Mouse (Mus musculus) Patski (cell line): ENCODE measurements around the gene Mettl9. TPM values are rescaled to one million over a fixed set of nuclear protein-coding genes. Genes with fewer than 3 reads are reported as not detected.

Experiments
- ATAC-seq: fragments of 100-300 bp; one replicate; pipeline ENCODE4 v1.8.0; 2021
- CTCF ChIA-PET: fragments of 350-600 bp; sonication (Branson Sonifier 250); formaldehyde crosslinking; loops from one replicate; lab custom pipeline; 2022; ENCODE audit warnings: inconsistent platforms; lab: Charles Lee
- POLR2A ChIA-PET: fragments of 350-600 bp; sonication (Branson Sonifier 250); formaldehyde crosslinking; loops from one replicate; lab custom pipeline; 2022; ENCODE audit warnings: antibody characterized with exemption, inconsistent platforms; lab: Charles Lee
- DNase-seq: peaks from one replicate; pipeline ENCODE4 v3.0.0-alpha.2; 2011; ENCODE audit warnings: low read depth, low spot score
- H3K27me3 ChIP-seq: fragments of 371-371 bp; one replicate; pipeline ENCODE4 v1.5.1; 2021
- CTCF ChIP-seq: fragments of 100-300 bp; IDR thresholded peaks from one replicate; pipeline ENCODE4 v1.5.1; 2021
- in situ Hi-C: fragments of 300-500 bp; cut with MboI; formaldehyde crosslinking; loops from 3 replicates; pipeline ENCODE4 v1.11.1; 2018; ENCODE audit warnings: low pct_unique_long_range_greater_than_20kb, mixed read lengths
- polyA plus RNA-seq: library from polyadenylated mRNA; unstranded; gene quantifications from one replicate; pipeline ENCODE4 v1.2.3, GENCODE M21; 2021

The Mettl9 gene
- polyA plus RNA-seq, 1 experiment from 2014 or later, result 145 TPM

DNA sequence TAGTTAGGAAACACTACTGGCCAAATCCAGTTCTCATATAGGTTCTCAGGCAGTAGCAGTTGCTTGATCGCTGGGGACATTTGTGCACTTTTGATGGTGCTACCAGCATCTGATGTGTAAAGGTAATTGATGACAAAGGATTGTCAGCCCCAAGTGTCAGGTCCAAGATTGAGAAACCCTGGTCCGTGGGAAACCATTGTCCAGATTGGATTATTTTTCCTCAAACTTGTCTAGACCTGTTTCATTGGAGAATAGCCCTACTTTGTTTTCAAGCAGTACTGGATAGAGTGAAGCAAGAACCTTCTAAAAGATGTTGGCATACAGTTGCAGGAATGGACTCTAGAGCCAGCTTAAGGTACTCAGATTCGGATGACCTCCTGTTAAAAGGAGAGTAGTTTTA lies 8.8 kb downstream of the Mettl9 start:
- ATAC-seq, result no peak
- no peak for DNase-seq
- CTCF ChIA-PET, result interaction anchor here (1.2 to 2.7 kb wide), 2 partner anchors 22 to 77 kb away, joined by 3 to 15 read pairs; no protein-coding TSS in a partner anchor
- in situ Hi-C loops, result loop anchor here (25.0 kb wide), 1 partner anchor 894 kb away; no protein-coding TSS in a partner anchor
- POLR2A ChIA-PET, result no interaction called here
- no peak for TF ChIP-seq CTCF
- H3K27me3 ChIP-seq, result no peaks in the 10 kb centered on the region

DNA sequence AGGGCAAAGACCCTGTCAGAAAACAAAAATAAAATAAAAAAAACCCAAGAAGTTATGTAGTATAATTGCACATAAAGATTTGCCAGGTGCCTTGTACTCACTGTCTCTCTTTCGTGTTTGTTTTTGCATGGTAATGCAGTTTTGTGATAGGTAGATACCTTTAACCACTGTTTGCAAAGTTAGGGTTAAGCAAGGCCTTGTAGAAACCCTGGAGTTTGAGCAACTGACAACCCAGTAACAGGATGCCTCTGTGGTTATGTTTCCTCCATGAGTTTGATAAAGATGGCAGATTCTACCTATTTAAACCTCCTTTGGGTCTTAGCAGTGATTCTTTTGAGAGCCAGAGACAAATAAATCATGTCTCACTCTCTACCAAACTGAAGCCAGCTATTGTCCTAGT lies 9.3 kb downstream of the Mettl9 start:
- CTCF ChIA-PET, result no interaction called here
- DNase-seq (no peak), ATAC-seq (no peak)
- H3K27me3 ChIP-seq, result no peaks in the 10 kb centered on the region
- TF ChIP-seq CTCF, result no peak
- in situ Hi-C loops, result loop anchor here (25.0 kb wide), 1 partner anchor 894 kb away; no protein-coding TSS in a partner anchor
- POLR2A ChIA-PET, result no interaction called here

DNA sequence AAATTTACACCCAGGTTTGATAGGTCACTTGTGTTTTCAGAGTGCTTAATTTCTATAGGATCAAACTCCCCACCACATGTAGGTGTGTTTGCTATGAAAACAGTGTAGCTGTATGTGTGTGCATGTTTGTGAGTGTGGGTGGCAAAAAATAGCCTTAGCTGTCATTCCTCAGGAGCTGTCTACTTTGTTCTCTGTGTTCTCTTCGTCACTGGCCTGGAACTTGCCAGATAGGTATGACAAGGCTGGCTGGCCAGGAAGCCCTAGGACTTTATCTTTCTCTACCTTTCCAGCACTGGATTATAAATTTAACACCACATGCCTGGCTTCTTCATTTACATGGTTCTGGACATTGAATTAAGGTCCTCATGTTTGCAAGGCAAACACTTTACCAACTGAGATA lies 10.0 kb downstream of the Mettl9 start:
- CTCF ChIA-PET, result no interaction called here
- DNase-seq (no peak), ATAC-seq (no peak)
- TF ChIP-seq CTCF, result no peak
- in situ Hi-C loops, result loop anchor here (25.0 kb wide), 1 partner anchor 893 kb away; no protein-coding TSS in a partner anchor
- POLR2A ChIA-PET, result no interaction called here
- H3K27me3 ChIP-seq, result no peaks in the 10 kb centered on the region

DNA sequence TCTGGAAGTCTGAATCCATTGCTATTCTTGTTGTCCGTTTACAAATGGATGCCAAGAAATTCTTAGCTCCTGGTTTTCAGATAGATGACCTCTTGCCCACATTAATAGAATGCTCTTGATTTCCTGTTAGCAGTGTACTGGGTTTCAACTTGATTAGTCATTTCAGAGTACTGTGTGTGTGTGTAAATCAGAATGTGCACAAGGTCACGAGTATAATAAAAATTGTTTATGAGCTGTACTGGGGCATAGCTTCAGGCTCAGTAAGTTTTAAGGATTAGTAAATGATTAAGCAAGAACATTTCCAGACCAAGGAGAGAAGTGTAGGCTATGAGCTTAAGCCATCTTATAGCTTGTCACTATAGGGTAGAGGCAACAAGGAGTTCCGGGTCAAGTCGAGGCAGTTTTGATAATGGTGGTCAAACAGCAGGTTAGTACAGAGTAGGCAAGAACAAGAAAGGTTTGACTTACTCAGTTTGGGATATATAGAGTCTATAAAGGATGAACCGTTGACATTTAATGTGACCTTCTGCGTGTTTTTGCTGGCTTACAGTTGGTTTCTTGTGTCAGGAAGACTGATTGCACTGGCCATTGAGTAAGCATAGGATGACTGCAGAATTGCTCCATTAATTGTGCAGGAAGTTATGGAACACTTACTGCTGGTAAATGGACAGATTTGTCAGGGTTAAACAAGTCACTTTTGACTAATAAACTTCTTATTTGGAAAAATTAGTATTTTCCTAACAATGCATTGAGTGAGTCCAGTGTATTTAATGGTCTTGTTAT lies 11.6 kb downstream of the Mettl9 start:
- no peak for TF ChIP-seq CTCF
- ChIA-PET CTCF (interaction anchor here (0.7 to 1.2 kb wide), 5 partner anchors 11 to 211 kb away, joined by 3 read pairs; no protein-coding TSS in a partner anchor), POLR2A (interaction anchor here (2.4 kb wide), 1 partner anchor 12 kb away, joined by 7 read pairs; the partner anchor contains the start of gene Mettl9)
- ATAC-seq, result peak; percentile 83
- DNase-seq, result no peak
- in situ Hi-C loops, result loop anchor here (25.0 kb wide), 1 partner anchor 891 kb away; no protein-coding TSS in a partner anchor
- H3K27me3 ChIP-seq, result no peaks in the 10 kb centered on the region

DNA sequence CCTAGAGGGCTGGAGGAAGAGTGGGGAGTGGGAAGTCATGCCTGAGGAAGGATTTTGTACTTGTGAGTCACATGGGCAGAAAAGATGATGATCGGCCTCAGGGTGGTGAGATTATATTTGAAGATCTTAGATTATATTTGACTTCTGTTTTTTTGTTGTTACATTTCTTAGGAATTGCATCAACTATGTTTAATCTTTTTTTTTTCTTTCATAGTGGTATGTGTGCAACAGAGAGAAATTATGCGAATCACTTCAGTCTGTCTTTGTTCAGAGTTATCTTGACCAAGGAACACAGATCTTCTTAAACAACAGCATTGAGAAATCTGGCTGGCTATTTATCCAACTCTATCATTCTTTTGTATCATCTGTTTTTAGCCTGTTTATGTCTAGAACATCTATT lies 13.4 kb downstream of the Mettl9 start:
- no peak for DNase-seq
- no peak for TF ChIP-seq CTCF
- POLR2A ChIA-PET, result interaction anchor here (0.9 kb wide), 1 partner anchor 12 kb away, joined by 3 read pairs; no protein-coding TSS in a partner anchor
- ATAC-seq, result no peak
- in situ Hi-C loops, result loop anchor here (25.0 kb wide), 1 partner anchor 890 kb away; no protein-coding TSS in a partner anchor
- CTCF ChIA-PET, result interaction anchor here (1.0 kb wide), 1 partner anchor 73 kb away, joined by 3 read pairs; no protein-coding TSS in a partner anchor
- H3K27me3 ChIP-seq, result no peaks in the 10 kb centered on the region

DNA sequence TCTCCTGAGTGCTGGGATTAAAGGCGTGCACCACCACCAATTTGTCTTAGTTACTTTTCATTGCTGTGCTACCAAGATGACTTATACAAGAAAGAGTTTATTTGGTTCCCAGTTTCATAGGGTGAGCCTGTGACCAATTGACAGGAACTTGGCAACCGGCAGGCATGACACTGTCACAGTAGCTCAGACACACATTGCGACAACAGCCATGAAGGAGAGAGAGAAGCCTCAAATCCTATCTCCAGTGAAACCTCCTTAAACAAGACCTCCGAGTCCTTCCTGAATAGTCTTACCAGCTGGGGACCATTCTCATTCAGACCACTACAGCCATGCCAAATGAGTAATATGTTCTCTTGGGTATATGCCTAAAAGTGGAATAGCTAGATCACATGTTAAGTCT lies 18.8 kb downstream of the Mettl9 start:
- no peak for TF ChIP-seq CTCF
- ChIA-PET POLR2A (no interaction called here), CTCF (no interaction called here)
- ATAC-seq, result no peak
- in situ Hi-C loops, result no loop called here
- DNase-seq, result no peak
- no peaks in the 10 kb centered on the region for H3K27me3 ChIP-seq

DNA sequence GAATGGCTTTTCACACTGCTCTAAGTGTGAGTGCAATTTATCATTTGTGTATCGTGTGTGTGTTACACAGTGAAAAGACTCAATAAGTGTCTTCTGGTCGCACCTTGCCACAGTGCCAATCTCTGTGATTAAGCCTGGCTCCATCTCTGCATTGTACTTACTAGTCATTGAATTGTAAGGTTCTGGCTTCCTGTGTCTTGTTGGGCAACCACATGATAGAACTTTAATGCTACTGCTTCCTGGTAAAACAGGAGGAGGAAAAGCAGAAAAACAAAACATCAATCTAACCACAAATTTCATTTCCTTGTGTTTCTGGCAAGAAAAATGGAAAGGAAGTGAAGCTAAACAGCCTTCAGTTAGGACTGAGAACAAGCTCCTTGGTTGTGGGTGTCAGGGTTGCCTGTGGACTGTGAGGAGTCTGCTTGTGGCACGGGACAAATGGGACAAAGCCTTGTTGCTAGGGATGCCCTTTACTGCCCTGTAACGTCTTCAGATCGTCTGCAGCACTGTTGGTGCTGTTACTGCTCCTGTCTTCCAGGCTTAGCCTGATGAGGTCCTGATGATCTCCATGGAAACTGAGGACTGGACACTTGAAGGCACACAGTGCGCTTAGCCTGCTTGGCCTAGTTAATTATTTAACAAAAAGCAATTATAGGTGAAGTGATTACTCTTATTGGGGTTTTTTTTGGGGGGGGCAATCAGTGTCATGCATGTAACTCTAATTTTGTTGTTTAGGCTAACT lies 25.4 kb downstream of the Mettl9 start:
- ChIA-PET POLR2A (interaction anchor here (0.6 kb wide), 1 partner anchor 12 kb away, joined by 3 read pairs; no protein-coding TSS in a partner anchor), CTCF (no interaction called here)
- TF ChIP-seq CTCF, result no peak
- no peak for ATAC-seq
- in situ Hi-C loops, result loop anchor here (10.0 kb wide), 1 partner anchor 95 kb away; no protein-coding TSS in a partner anchor
- H3K27me3 ChIP-seq, result no peaks in the 10 kb centered on the region
- no peak for DNase-seq

DNA sequence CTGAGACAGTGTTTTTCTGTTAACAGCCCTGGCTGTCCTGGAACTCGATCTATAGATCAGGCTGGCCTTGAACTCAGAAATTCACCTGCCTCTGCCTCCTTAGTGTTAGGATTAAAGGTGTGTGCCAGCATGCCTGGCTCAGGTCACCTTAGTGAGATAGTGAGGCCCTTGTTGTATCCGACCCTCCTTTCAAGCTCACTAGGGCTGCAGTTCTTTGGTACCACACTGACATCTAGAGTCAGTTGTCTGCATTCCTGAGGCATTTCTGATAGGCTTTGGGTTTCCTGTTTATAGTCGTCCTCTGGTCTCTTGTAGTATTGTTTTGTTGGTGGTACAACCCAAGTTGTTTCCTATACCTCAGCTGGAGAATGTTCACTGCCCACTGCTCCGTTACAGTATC lies 30.1 kb downstream of the Mettl9 start:
- no peaks in the 10 kb centered on the region for H3K27me3 ChIP-seq
- TF ChIP-seq CTCF, result peak; percentile 69
- ChIA-PET POLR2A (no interaction called here), CTCF (interaction anchor here (1.0 to 3.2 kb wide), 7 partner anchors 9 to 104 kb away, joined by 3 to 15 read pairs (median 4); partner anchors contain the start of gene Igsf6)
- in situ Hi-C loops, result loop anchor here (10.0 kb wide), 1 partner anchor 100 kb away; no protein-coding TSS in a partner anchor
- DNase-seq, result no peak
- peak; percentile 39 for ATAC-seq

DNA sequence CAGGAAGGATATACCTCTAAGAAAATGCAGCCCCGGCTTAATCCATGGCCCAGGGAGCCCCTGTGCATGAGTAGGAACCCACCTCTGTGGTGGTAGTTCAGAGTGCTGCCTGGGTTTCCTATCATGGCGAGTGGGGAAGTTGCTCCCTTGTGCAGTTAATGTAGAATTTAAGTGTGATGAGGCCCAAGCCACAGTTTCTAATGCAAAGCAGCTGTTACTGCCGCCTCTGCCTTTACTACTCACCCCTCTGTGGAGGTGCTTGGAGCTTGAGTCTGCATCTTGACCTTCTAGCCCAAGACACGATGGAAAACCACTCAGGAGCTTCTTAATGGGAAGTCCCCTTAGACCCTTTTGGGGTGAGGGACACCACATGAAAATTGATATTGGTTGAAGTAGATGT lies 37.0 kb downstream of the Mettl9 start:
- TF ChIP-seq CTCF, result no peak
- ChIA-PET CTCF (interaction anchor here (1.2 to 2.6 kb wide), 3 partner anchors 33 to 48 kb away, joined by 3 to 6 read pairs (median 4); no protein-coding TSS in a partner anchor), POLR2A (no interaction called here)
- no peak for DNase-seq
- no peak for ATAC-seq
- H3K27me3 ChIP-seq, result no peaks in the 10 kb centered on the region
- in situ Hi-C loops, result no loop called here

DNA sequence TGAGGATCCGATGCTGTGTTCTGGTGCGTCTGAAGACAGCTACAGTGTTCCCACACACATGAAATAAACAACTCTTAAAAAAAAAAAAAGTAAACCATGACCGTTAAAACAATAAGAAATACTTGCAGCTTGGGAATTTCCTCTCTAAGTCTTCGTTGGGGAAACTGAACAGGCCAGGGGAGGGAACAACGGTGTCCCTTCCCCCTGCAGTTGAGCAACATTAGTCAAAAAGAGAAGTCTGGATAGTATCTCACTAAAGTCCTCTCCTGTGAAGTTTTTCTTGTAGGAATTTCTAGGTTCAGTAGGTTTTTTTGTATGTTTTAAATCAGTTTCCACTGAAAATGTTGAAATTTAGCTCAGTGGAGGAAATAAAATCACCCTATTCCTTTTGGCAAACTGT lies 38.3 kb downstream of the Mettl9 start:
- in situ Hi-C loops, result no loop called here
- POLR2A ChIA-PET, result no interaction called here
- CTCF ChIA-PET, result no interaction called here
- TF ChIP-seq CTCF, result no peak
- no peaks in the 10 kb centered on the region for H3K27me3 ChIP-seq
- ATAC-seq (no peak), DNase-seq (no peak)
